Mouse (Mus musculus): ENCODE results near the gene Mgst2. TPM values are rescaled to one million over a fixed set of nuclear protein-coding genes. Genes with fewer than 3 reads are reported as not detected.

The Mgst2 gene
- polyA plus RNA-seq, 1 experiment from 2014 or later, result 1.1 TPM

- H3K4me1 ChIP-seq (ENCODE audit: insufficient read depth, low read length), result peaks cover under 1% of the 10 kb centered on the region; the same call in 1 of the 2 replicates
- H3K27ac ChIP-seq (ENCODE audit: low read length), result no peak overlapping the region
- H3K27me3 ChIP-seq (ENCODE audit: insufficient read depth, low read length), result no peaks in the 10 kb centered on the region
- ATAC-seq (ENCODE audit: low FRiP score, low TSS enrichment), result no peak
- H3K9ac ChIP-seq (replicated peaks; ENCODE audit: low read length), result no peak overlapping the region
- H3K36me3 ChIP-seq (ENCODE audit: insufficient read depth, low read length), result peaks cover 28% of the 10 kb centered on the region
- WGBS, result 90% methylated on average over 14 of the region's 14 CpGs
- no peak overlapping the region for H3K4me3 ChIP-seq (ENCODE audit: low read length)
- peaks cover 4% of the 10 kb centered on the region; the same call in 1 of the 2 replicates for H3K9me3 ChIP-seq (ENCODE audit: low read length)
- H3K4me2 ChIP-seq (replicated peaks; ENCODE audit: low read depth, low read length), result no peak overlapping the region
These were observed 34.4 kb downstream of the Mgst2 start for GRCm38 (mm10) chr3:51694576-51694975.

GRCm38 (mm10) chr3:51695713-51696112 lies 35.6 kb downstream of the Mgst2 start:
- ATAC-seq (ENCODE audit: low FRiP score, low TSS enrichment), result no peak
- WGBS, result 85% methylated on average over 3 of the region's 3 CpGs
- H3K27ac ChIP-seq (ENCODE audit: low read length), result no peak overlapping the region

GRCm38 (mm10) chr3:51697931-51698330 lies 37.8 kb downstream of the Mgst2 start:
- no peak overlapping the region for H3K4me3 ChIP-seq (ENCODE audit: low read length)
- ATAC-seq (ENCODE audit: low FRiP score, low TSS enrichment), result no peak
- H3K4me1 ChIP-seq (ENCODE audit: insufficient read depth, low read length), result peaks cover 28% of the 10 kb centered on the region
- WGBS, result 86% methylated on average over 3 of the region's 3 CpGs
- no peak overlapping the region for H3K27ac ChIP-seq (ENCODE audit: low read length)
- H3K27me3 ChIP-seq (ENCODE audit: insufficient read depth, low read length), result no peaks in the 10 kb centered on the region
- H3K36me3 ChIP-seq (ENCODE audit: insufficient read depth, low read length), result 0 out of 2 replicates have a peak, but pooled peaks cover 3% of the 10 kb centered on the region
- H3K9ac ChIP-seq (replicated peaks; ENCODE audit: low read length), result no peak overlapping the region
- no peaks in the 10 kb centered on the region for H3K9me3 ChIP-seq (ENCODE audit: low read length)
- H3K4me2 ChIP-seq (replicated peaks; ENCODE audit: low read depth, low read length), result no peak overlapping the region

More at GRCm38 (mm10) chr3:51695713-51696112, 35.6 kb downstream of the Mgst2 start:
- peaks cover 16% of the 10 kb centered on the region for H3K36me3 ChIP-seq (ENCODE audit: insufficient read depth, low read length)
- H3K9me3 ChIP-seq (ENCODE audit: low read length), result peaks cover 4% of the 10 kb centered on the region; the same call in 1 of the 2 replicates
- no peak overlapping the region for H3K9ac ChIP-seq (replicated peaks; ENCODE audit: low read length)
- H3K4me2 ChIP-seq (replicated peaks; ENCODE audit: low read depth, low read length), result no peak overlapping the region
- H3K27me3 ChIP-seq (ENCODE audit: insufficient read depth, low read length), result no peaks in the 10 kb centered on the region
- no peak overlapping the region for H3K4me3 ChIP-seq (ENCODE audit: low read length)
- H3K4me1 ChIP-seq (ENCODE audit: insufficient read depth, low read length), result peaks cover 12% of the 10 kb centered on the region

- H3K4me2 ChIP-seq (replicated peaks; ENCODE audit: low read depth, low read length), result no peak overlapping the region
- no peaks in the 10 kb centered on the region for H3K27me3 ChIP-seq (ENCODE audit: insufficient read depth, low read length)
- ATAC-seq (ENCODE audit: low FRiP score, low TSS enrichment), result no peak
- H3K9me3 ChIP-seq (ENCODE audit: low read length), result no peaks in the 10 kb centered on the region
- 38% methylated on average over 4 of the region's 4 CpGs for WGBS
- peaks cover 34% of the 10 kb centered on the region for H3K4me1 ChIP-seq (ENCODE audit: insufficient read depth, low read length)
- H3K4me3 ChIP-seq (ENCODE audit: low read length), result no peak overlapping the region
- H3K27ac ChIP-seq (ENCODE audit: low read length), result no peak overlapping the region
- H3K36me3 ChIP-seq (ENCODE audit: insufficient read depth, low read length), result 0 out of 2 replicates have a peak, but pooled peaks cover 3% of the 10 kb centered on the region
- H3K9ac ChIP-seq (replicated peaks; ENCODE audit: low read length), result 0 out of 2 replicates have a peak overlapping the region, but pooled peaks have one; percentile 71
These were observed 40.0 kb downstream of the Mgst2 start for GRCm38 (mm10) chr3:51700123-51700522.

- Histone ChIP-seq H3K4me2 (replicated peaks; ENCODE audit: low read depth, low read length) (peak overlapping the region; percentile 81), H3K36me3 (ENCODE audit: insufficient read depth, low read length) (0 out of 2 replicates have a peak, but pooled peaks cover 3% of the 10 kb centered on the region), H3K9me3 (ENCODE audit: low read length) (no peaks in the 10 kb centered on the region), H3K27me3 (ENCODE audit: insufficient read depth, low read length) (no peaks in the 10 kb centered on the region), H3K27ac (ENCODE audit: low read length) (peak overlapping the region; percentile 53), H3K4me1 (ENCODE audit: insufficient read depth, low read length) (peaks cover 34% of the 10 kb centered on the region), H3K4me3 (ENCODE audit: low read length) (peak overlapping the region; percentile 47), H3K9ac (replicated peaks; ENCODE audit: low read length) (peak overlapping the region; percentile 71)
- WGBS, result 15% methylated on average over 15 of the region's 15 CpGs
- ATAC-seq (ENCODE audit: low FRiP score, low TSS enrichment), result no peak
These were observed 40.6 kb downstream of the Mgst2 start for GRCm38 (mm10) chr3:51700731-51701280.

- peak overlapping the region; percentile 71 for H3K9ac ChIP-seq (replicated peaks; ENCODE audit: low read length)
These were observed 41.2 kb downstream of the Mgst2 start for GRCm38 (mm10) chr3:51701281-51701751.

GRCm38 (mm10) chr3:51701950-51702349 lies 41.8 kb downstream of the Mgst2 start:
- no peaks in the 10 kb centered on the region for H3K36me3 ChIP-seq (ENCODE audit: insufficient read depth, low read length)
- H3K4me2 ChIP-seq (replicated peaks; ENCODE audit: low read depth, low read length), result peak overlapping the region; percentile 81
- H3K27me3 ChIP-seq (ENCODE audit: insufficient read depth, low read length), result no peaks in the 10 kb centered on the region
- H3K9ac ChIP-seq (replicated peaks; ENCODE audit: low read length), result peak overlapping the region; percentile 71
- WGBS, result 18% methylated on average over 13 of the region's 13 CpGs
- no peaks in the 10 kb centered on the region for H3K9me3 ChIP-seq (ENCODE audit: low read length)
- H3K4me3 ChIP-seq (ENCODE audit: low read length), result peak overlapping the region; percentile 47
- peak overlapping the region; percentile 53 for H3K27ac ChIP-seq (ENCODE audit: low read length)
- peak; percentile 29 for ATAC-seq (ENCODE audit: low FRiP score, low TSS enrichment)
- peaks cover 34% of the 10 kb centered on the region for H3K4me1 ChIP-seq (ENCODE audit: insufficient read depth, low read length)

More at GRCm38 (mm10) chr3:51701281-51701751, 41.2 kb downstream of the Mgst2 start:
- no peaks in the 10 kb centered on the region for H3K27me3 ChIP-seq (ENCODE audit: insufficient read depth, low read length)
- H3K36me3 ChIP-seq (ENCODE audit: insufficient read depth, low read length), result 0 out of 2 replicates have a peak, but pooled peaks cover 3% of the 10 kb centered on the region
- peak overlapping the region; percentile 81 for H3K4me2 ChIP-seq (replicated peaks; ENCODE audit: low read depth, low read length)
- 0% methylated on average over 24 of the region's 27 CpGs for WGBS
- H3K4me1 ChIP-seq (ENCODE audit: insufficient read depth, low read length), result peaks cover 34% of the 10 kb centered on the region
- no peaks in the 10 kb centered on the region for H3K9me3 ChIP-seq (ENCODE audit: low read length)
- peak overlapping the region; percentile 53 for H3K27ac ChIP-seq (ENCODE audit: low read length)
- ATAC-seq (ENCODE audit: low FRiP score, low TSS enrichment), result peak; percentile 92
- peak overlapping the region; percentile 47 for H3K4me3 ChIP-seq (ENCODE audit: low read length)

- H3K4me1 ChIP-seq (ENCODE audit: insufficient read depth, low read length), result peaks cover 35% of the 10 kb centered on the region
- H3K4me3 ChIP-seq (ENCODE audit: low read length), result no peak overlapping the region
- no peaks in the 10 kb centered on the region for H3K9me3 ChIP-seq (ENCODE audit: low read length)
- H3K36me3 ChIP-seq (ENCODE audit: insufficient read depth, low read length), result no peaks in the 10 kb centered on the region
- 55% methylated on average over 8 of the region's 8 CpGs for WGBS
- ATAC-seq (ENCODE audit: low FRiP score, low TSS enrichment), result no peak
- H3K27ac ChIP-seq (ENCODE audit: low read length), result no peak overlapping the region
- H3K27me3 ChIP-seq (ENCODE audit: insufficient read depth, low read length), result no peaks in the 10 kb centered on the region
- no peak overlapping the region for H3K4me2 ChIP-seq (replicated peaks; ENCODE audit: low read depth, low read length)
- 0 out of 2 replicates have a peak overlapping the region, but pooled peaks have one; percentile 3 for H3K9ac ChIP-seq (replicated peaks; ENCODE audit: low read length)
These were observed 42.6 kb downstream of the Mgst2 start for GRCm38 (mm10) chr3:51702701-51703286.

GRCm38 (mm10) chr3:51703478-51703877 lies 43.3 kb downstream of the Mgst2 start:
- Histone ChIP-seq H3K36me3 (ENCODE audit: insufficient read depth, low read length) (no peaks in the 10 kb centered on the region), H3K27ac (ENCODE audit: low read length) (no peak overlapping the region), H3K4me1 (ENCODE audit: insufficient read depth, low read length) (peaks cover 40% of the 10 kb centered on the region), H3K9ac (replicated peaks; ENCODE audit: low read length) (no peak overlapping the region), H3K27me3 (ENCODE audit: insufficient read depth, low read length) (no peaks in the 10 kb centered on the region), H3K4me2 (replicated peaks; ENCODE audit: low read depth, low read length) (no peak overlapping the region), H3K9me3 (ENCODE audit: low read length) (no peaks in the 10 kb centered on the region), H3K4me3 (ENCODE audit: low read length) (no peak overlapping the region)
- no peak for ATAC-seq (ENCODE audit: low FRiP score, low TSS enrichment)
- 89% methylated on average over 8 of the region's 8 CpGs for WGBS

GRCm38 (mm10) chr3:51705220-51705619 lies 45.1 kb downstream of the Mgst2 start:
- ATAC-seq (ENCODE audit: low FRiP score, low TSS enrichment), result no peak
- 89% methylated on average over 7 of the region's 7 CpGs for WGBS

More at GRCm38 (mm10) chr3:51705220-51705619, 45.1 kb downstream of the Mgst2 start:
- no peak overlapping the region for H3K9ac ChIP-seq (replicated peaks; ENCODE audit: low read length)
- H3K9me3 ChIP-seq (ENCODE audit: low read length), result no peaks in the 10 kb centered on the region
- H3K4me1 ChIP-seq (ENCODE audit: insufficient read depth, low read length), result peaks cover 43% of the 10 kb centered on the region
- H3K27ac ChIP-seq (ENCODE audit: low read length), result no peak overlapping the region
- H3K4me3 ChIP-seq (ENCODE audit: low read length), result no peak overlapping the region
- no peaks in the 10 kb centered on the region for H3K36me3 ChIP-seq (ENCODE audit: insufficient read depth, low read length)
- H3K4me2 ChIP-seq (replicated peaks; ENCODE audit: low read depth, low read length), result no peak overlapping the region
- no peaks in the 10 kb centered on the region for H3K27me3 ChIP-seq (ENCODE audit: insufficient read depth, low read length)

Data from kidney, embryonic 16.5 days (tissue).